Mouse (Mus musculus) heart, adult 2 months (tissue): Measurements from ENCODE around the gene BC025920.

Source experiments
- EP300 ChIP-seq: fragments of 200-500 bp; IDR thresholded peaks from 2 replicates; pipeline ENCODE4 v1.6.1; 2011; ENCODE audit warnings: low read depth, low read length, control low read depth; ENCODE audit not compliant: insufficient read depth
- POLR2A ChIP-seq: fragments of 200-500 bp; IDR thresholded peaks from 2 replicates; pipeline ENCODE4 v1.6.1; 2011; ENCODE audit warnings: mild to moderate bottlenecking, low read depth, low read length, control low read depth; ENCODE audit not compliant: insufficient read depth

DNA sequence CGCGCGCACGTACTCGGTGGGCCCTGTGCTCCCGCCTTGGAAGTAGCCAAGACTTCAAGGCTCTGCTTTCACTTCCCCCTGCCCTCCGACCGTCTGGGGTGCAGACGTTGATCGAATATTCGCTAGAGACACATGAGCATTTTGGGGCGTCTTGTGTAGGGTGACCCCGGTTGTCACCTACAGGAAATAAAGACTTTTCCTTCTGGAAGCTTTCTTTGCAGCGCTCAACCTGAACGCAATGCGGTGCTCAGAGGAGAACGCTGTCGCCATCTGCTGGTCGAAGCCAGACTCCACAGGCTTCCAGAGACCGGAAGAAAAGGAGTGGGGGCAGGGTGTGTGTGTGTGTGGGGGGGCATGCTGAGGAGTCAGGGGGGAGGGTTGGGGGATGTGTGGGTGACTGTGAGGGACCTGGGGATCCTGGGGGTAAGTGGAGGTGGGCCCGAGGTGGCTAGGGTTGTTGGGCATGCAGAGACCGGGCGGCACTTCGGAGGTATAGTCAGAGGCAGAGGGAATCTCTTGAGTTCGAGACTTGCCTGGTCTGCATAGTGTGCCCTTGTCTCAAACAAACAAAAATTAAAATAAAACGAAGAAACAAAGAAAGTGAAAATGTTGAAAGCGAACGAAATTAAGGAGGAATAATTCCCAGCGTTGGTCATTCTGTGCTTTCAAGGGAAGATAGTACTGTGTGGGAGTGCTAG, 953 bp upstream of the BC025920 start:
- peak; percentile 94 for TF ChIP-seq EP300
- TF ChIP-seq POLR2A = no peak; the same call in 1 of the 2 replicates
